Mouse (Mus musculus): ENCODE data around the gene Sipa1l2.

GRCm38 (mm10) chr8:125495545-125495944 is 74.1 kb downstream of the Sipa1l2 start:
- no peak for TF ChIP-seq CTCF (conservative IDR thresholded peaks at IDR 0.05; ENCODE audit: insufficient read depth, insufficient read length, low read depth, low read length)
- no peak for TF ChIP-seq POLR2A (IDR thresholded peaks at IDR 0.05; ENCODE audit: low read depth, low read length)
